Mouse (Mus musculus): ENCODE measurements around the gene Tmem235. TPM values are rescaled to one million over a fixed set of nuclear protein-coding genes. Genes with fewer than 3 reads are reported as not detected.
A peak's percentile ranks its signal among the peaks of the same experiment; 100 is the strongest.

The Tmem235 gene
- polyA plus RNA-seq, 1 experiment from 2014 or later, result not detected

DNA sequence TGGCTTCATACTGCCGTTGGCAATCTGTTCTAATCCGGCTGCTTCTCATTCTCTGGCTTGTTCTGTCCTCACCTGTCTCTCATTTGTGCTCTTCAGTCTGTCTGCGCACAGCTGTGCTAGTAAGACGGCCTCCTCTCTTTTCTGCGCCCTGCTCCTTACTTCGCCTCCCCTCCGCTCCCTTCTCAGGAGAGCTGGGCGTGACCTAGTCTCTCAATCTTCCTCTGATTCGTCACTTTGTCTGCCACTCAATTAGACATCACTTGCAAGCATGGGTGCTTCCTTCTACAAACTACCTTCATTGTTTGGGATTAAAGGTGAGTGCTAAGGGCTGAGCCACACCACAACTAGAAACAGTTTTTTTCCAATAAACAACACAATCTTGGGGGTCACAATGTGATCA lies 6.3 kb upstream of the Tmem235 start:
- Histone ChIP-seq H3K9ac (no peak overlapping the region), H3K36me3 (peaks cover 49% of the 10 kb centered on the region), H3K4me2 (replicated peaks) (no peak overlapping the region), H3K4me1 (peaks cover 16% of the 10 kb centered on the region), H3K27ac (no peak overlapping the region), H3K4me3 (no peak overlapping the region), H3K27me3 (replicated peaks) (no peaks in the 10 kb centered on the region), H3K9me3 (no peaks in the 10 kb centered on the region)
- WGBS, result 89% methylated on average over 9 of the region's 9 CpGs
- no peak for ATAC-seq (ENCODE audit: low FRiP score, low read depth)

DNA sequence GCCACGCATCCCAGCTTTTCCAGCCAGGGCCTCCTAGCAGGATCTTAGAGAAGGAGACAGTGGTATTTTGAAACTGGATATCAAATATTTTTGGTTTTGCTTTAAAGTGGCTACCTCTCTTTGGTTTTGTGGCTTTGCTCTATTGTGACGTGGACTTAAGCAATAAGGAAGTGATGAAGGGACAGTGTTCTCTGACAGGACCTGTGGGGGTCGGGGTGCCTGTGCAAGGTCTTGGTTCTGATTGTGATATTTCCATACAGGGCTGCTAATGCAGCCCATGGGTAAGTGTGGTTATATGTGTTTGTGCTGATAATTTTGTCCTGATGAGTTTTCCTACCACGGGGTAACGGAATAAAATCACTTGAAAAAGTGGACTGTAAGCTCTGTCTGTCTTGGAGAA lies 5.2 kb upstream of the Tmem235 start:
- Histone ChIP-seq H3K4me2 (replicated peaks) (no peak overlapping the region), H3K9ac (no peak overlapping the region), H3K36me3 (peaks cover 49% of the 10 kb centered on the region), H3K27ac (no peak overlapping the region), H3K27me3 (replicated peaks) (peaks cover 8% of the 10 kb centered on the region), H3K4me3 (no peak overlapping the region), H3K9me3 (no peaks in the 10 kb centered on the region), H3K4me1 (peaks cover 7% of the 10 kb centered on the region)
- ATAC-seq (ENCODE audit: low FRiP score, low read depth), result no peak
- WGBS, result 97% methylated on average over 5 of the region's 5 CpGs

DNA sequence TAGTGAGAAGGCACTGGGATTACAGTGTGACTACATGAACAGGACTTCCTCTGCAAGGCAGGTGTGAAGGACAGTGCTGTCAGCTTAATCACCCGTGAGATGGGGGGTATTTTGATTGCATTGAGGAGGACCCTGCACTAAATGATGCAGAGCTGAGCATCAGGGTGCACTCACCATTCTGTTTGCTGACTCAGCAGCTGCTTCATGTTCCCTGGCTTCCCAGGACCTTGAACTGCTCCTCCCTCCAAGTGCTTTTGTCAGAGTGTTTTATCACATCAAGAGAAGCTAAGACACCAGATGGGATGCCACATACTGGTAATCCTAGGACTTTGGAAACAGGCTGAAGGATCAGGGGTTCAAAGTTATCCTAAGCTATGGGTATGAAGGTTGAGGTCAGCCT lies 4.6 kb upstream of the Tmem235 start:
- H3K4me3 ChIP-seq, result no peak overlapping the region
- H3K36me3 ChIP-seq, result peaks cover 49% of the 10 kb centered on the region
- H3K27me3 ChIP-seq (replicated peaks), result peaks cover 14% of the 10 kb centered on the region
- H3K27ac ChIP-seq, result no peak overlapping the region
- no peaks in the 10 kb centered on the region for H3K9me3 ChIP-seq
- ATAC-seq (ENCODE audit: low FRiP score, low read depth), result no peak
- H3K9ac ChIP-seq, result no peak overlapping the region
- 0 out of 2 replicates have a peak, but pooled peaks cover 9% of the 10 kb centered on the region for H3K4me1 ChIP-seq
- H3K4me2 ChIP-seq (replicated peaks), result no peak overlapping the region
- 90% methylated on average over 1 of the region's 1 CpGs for WGBS

DNA sequence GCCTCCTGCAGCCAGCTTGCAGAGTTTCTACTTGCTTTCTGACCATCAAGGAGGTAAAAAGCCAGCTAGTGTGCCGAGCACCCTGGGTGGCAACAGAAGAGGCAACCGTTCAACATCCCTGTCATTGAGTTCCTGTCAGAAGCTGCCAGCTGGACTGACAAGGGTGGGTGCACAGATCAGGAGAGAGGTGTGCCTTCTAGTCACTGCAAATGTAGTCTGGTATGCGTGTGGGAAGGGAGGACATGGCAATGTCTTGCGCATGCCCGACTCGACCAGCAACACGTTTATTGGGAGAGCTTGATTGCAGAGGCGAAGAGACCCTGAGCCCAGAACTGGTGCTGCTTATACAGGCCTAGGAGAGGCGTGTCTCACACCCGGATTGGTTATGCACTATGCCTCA lies 3.1 kb upstream of the Tmem235 start:
- Histone ChIP-seq H3K9me3 (no peaks in the 10 kb centered on the region), H3K4me2 (replicated peaks) (no peak overlapping the region), H3K9ac (no peak overlapping the region), H3K36me3 (peaks cover 46% of the 10 kb centered on the region), H3K27ac (no peak overlapping the region), H3K27me3 (replicated peaks) (peaks cover 27% of the 10 kb centered on the region), H3K4me1 (0 out of 2 replicates have a peak, but pooled peaks cover 9% of the 10 kb centered on the region), H3K4me3 (no peak overlapping the region)
- 93% methylated on average over 10 of the region's 10 CpGs for WGBS
- ATAC-seq (ENCODE audit: low FRiP score, low read depth), result no peak

DNA sequence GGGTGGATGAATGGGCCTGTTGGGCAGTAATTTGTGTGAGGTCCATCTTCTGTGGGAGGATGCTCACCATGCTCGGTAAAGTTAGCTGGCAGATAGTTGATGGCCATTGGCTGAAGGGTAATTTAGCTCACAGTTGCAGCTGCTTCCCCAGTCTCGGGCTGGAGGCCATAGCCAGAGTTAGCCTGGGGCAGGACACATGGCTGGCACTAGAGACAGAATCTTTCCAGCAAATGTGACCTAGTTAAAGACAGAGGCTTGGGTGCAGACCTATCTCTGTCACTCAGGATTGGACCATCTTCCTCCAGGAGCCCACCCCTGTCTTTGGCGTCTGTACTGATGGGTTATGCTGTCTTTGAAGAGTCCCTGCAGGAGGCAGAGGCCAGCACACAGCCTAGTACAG lies 2.2 kb upstream of the Tmem235 start:
- H3K36me3 ChIP-seq, result peaks cover 37% of the 10 kb centered on the region
- H3K9me3 ChIP-seq, result no peaks in the 10 kb centered on the region
- no peak overlapping the region for H3K9ac ChIP-seq
- no peak overlapping the region for H3K4me2 ChIP-seq (replicated peaks)
- H3K4me1 ChIP-seq, result 0 out of 2 replicates have a peak, but pooled peaks cover 9% of the 10 kb centered on the region
- no peak overlapping the region for H3K27ac ChIP-seq
- H3K27me3 ChIP-seq (replicated peaks), result peaks cover 30% of the 10 kb centered on the region
- no peak for ATAC-seq (ENCODE audit: low FRiP score, low read depth)
- WGBS, result 29% methylated on average over 3 of the region's 3 CpGs
- no peak overlapping the region for H3K4me3 ChIP-seq

DNA sequence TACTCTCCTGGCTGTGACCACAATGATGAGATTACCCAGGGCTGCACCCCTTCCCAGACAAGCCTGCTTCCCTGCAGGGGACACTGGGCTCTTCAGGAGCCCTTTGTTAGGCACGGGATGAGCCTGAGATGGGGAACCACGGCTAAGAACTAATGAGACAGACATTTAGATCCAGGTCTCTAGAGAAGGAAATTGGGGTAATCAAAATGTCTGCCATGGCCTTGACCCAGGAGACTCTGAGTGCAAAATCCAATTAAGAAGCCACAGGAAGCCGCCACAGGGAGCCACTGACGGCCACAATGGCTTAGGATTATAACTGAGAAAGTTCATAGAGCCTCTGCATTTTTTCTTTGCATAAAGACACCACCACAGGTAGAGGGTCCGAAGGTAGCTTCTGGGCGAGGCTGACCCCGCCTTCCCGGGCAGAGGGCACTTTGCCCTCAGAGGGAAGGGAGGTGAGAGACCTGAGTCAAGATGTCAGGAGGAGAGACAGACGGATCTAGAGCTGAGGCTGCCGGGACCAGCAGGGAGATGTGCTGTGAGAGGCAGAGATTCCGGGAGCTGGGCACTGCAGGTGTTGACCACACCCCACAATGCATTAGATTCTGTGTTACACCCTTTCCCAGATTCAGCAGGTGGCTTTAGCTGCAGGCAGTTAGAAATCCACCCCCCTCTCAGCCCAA lies 2.8 kb downstream of the Tmem235 start:
- ATAC-seq (ENCODE audit: low FRiP score, low read depth), result no peak
- H3K27me3 ChIP-seq (replicated peaks), result peaks cover 30% of the 10 kb centered on the region
- no peaks in the 10 kb centered on the region for H3K9me3 ChIP-seq
- no peak overlapping the region for H3K27ac ChIP-seq
- H3K4me3 ChIP-seq, result no peak overlapping the region
- H3K9ac ChIP-seq, result no peak overlapping the region
- H3K4me1 ChIP-seq, result peaks cover 22% of the 10 kb centered on the region
- H3K36me3 ChIP-seq, result no peaks in the 10 kb centered on the region
- 39% methylated on average over 11 of the region's 11 CpGs for WGBS
- H3K4me2 ChIP-seq (replicated peaks), result no peak overlapping the region

DNA sequence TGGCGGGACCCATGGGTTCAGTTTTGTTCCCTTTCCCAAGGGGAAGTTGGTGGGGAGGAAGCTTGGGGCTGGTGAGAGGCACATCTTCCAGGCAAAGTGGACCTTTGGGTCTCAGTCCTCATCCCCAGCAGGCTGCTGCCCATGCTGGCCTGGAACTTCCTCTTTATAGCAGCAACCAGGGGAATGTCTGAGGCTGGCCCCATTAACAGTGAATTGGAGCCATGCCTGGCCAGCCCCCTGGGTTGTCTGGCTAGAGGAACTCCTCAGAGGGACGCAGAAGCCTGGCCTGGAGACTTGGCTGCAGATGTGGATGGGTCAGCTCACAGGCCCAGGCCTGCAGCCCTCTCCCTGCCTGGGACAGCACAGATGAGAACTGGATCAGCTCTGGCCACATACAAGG lies 4.3 kb downstream of the Tmem235 start:
- 64% methylated on average over 2 of the region's 2 CpGs for WGBS
- Histone ChIP-seq H3K36me3 (no peaks in the 10 kb centered on the region), H3K9ac (0 out of 2 replicates have a peak overlapping the region, but pooled peaks have one; percentile 9), H3K9me3 (no peaks in the 10 kb centered on the region), H3K4me2 (replicated peaks) (no peak overlapping the region), H3K4me1 (peaks cover 20% of the 10 kb centered on the region), H3K4me3 (no peak overlapping the region), H3K27ac (no peak overlapping the region), H3K27me3 (replicated peaks) (peaks cover 28% of the 10 kb centered on the region)
- no peak for ATAC-seq (ENCODE audit: low FRiP score, low read depth)

DNA sequence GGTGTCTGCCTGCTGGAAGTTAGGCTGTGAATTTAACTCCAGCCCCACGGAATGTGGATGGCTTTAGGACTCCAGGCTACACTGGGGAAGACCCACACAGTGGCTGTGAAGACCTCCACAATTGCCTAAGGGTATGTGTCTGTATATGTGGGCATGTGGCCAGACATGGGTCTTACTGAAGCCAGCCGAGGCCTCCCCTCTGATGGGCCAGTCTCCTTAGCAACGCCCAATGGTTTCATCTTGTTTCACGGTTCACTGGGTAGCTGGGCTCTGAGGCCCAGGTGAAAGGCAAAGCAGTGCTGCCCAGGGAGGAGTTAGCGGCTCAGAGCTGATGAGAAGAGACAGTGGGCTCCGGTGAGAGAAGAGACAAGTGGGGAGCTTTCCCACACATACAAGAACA lies 5.4 kb downstream of the Tmem235 start:
- 7% methylated on average over 6 of the region's 6 CpGs for WGBS
- ATAC-seq (ENCODE audit: low FRiP score, low read depth), result 0 out of 2 replicates have a peak, but pooled peaks have one; percentile 31
- Histone ChIP-seq H3K9me3 (no peaks in the 10 kb centered on the region), H3K27me3 (replicated peaks) (peaks cover 16% of the 10 kb centered on the region), H3K4me2 (replicated peaks) (peak overlapping the region; percentile 20; the same call in 1 of the 2 replicates), H3K4me3 (no peak overlapping the region), H3K9ac (0 out of 2 replicates have a peak overlapping the region, but pooled peaks have one; percentile 26), H3K27ac (peak overlapping the region; percentile 42; the same call in 1 of the 2 replicates), H3K4me1 (peaks cover 16% of the 10 kb centered on the region), H3K36me3 (no peaks in the 10 kb centered on the region)

DNA sequence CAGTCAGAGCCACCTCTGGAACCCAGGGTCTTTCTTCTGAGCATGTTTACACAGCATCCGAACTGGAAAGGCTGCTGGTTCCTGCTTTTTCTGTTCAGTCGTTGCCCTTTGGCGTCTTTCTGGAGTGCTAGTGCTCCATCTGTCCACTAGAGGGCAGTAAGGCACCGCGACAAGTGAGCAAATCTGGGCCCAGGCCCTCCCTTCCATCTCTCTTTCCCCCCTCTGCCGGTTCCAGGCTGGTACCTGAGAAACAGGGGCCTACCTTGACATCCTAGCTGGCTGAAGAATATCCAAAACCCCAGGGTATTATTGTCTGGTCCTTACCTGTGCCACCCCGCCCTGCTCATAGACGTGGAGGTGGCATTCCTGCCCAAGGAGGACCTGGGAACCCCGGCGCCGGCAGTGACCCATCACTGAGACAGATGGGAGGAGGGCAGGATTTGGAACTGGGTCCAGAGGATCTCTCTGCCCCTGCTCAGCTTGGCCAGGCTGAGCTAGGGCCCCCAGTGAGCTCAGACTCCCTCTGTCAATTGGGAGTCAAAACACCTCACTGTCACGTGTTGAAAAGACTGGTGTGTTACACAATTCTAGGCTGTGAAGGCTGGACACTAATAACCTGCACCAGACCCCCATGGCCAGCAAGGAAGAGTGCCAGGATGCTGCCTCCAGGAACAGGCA lies 10.3 kb downstream of the Tmem235 start:
- Histone ChIP-seq H3K27ac (no peak overlapping the region), H3K4me3 (no peak overlapping the region), H3K9me3 (no peaks in the 10 kb centered on the region), H3K36me3 (no peaks in the 10 kb centered on the region), H3K27me3 (replicated peaks) (no peaks in the 10 kb centered on the region), H3K9ac (no peak overlapping the region), H3K4me2 (replicated peaks) (no peak overlapping the region), H3K4me1 (peaks cover 20% of the 10 kb centered on the region)
- 37% methylated on average over 12 of the region's 12 CpGs for WGBS
- no peak for ATAC-seq (ENCODE audit: low FRiP score, low read depth)

DNA sequence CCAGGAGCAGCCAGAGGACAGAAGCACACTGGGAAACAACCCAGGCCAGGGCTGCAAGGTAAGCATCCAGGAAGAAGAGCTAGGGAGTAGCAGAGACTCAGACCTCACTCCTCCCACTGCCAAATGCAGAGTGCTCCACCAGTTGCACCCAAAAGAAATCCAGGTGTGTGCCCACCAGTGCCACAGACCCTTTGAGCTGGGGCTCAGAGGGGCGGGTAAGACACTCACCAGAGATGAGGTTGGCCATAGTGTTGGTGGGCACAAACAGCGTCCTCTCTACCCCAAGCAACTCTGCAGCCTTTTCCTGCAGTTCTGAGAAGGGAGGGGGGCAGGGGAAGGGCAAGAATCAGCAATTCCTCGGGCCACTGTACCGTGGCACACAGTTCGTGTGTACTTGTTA lies 10.8 kb downstream of the Tmem235 start:
- Histone ChIP-seq H3K4me3 (no peak overlapping the region), H3K9ac (no peak overlapping the region), H3K4me2 (replicated peaks) (no peak overlapping the region), H3K4me1 (peaks cover 16% of the 10 kb centered on the region), H3K27ac (no peak overlapping the region), H3K9me3 (no peaks in the 10 kb centered on the region), H3K36me3 (no peaks in the 10 kb centered on the region), H3K27me3 (replicated peaks) (no peaks in the 10 kb centered on the region)
- no peak for ATAC-seq (ENCODE audit: low FRiP score, low read depth)
- WGBS, result 71% methylated on average over 5 of the region's 5 CpGs

DNA sequence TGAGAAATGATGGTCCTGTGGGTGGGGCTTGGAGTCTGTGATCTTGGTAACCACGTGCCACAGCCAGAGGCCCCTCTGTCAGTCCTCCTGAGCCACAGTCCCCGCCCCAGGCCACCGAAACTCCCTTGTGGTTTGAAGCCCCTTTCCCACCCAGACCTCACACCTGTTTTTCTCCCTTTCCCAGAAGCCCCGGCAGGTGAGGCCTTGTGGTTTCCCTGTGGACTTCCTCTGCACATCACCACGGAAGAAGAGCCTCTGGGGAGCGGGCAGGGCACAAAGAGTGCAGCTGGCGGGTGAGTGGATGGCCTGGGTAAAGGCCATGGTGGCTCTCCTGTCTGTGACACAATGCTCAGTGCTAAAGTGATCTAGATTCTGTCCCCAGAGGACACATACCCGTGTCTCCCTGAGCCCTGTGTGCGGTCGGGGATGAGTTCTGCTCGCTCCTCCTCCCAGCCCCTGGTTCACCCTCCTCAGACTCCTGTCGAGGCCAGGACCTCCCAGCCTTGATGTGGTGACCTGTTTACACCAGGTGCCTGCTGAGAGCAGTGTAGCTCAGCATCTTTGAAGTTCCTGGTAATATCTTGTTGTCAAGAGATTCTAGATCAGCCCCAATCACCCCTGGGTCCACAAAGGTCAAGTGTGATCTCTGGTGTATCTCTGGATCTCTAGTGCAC lies 11.5 kb downstream of the Tmem235 start:
- ATAC-seq (ENCODE audit: low FRiP score, low read depth), result no peak
- H3K27ac ChIP-seq, result no peak overlapping the region
- H3K4me1 ChIP-seq, result peaks cover 13% of the 10 kb centered on the region
- H3K4me3 ChIP-seq, result no peak overlapping the region
- H3K27me3 ChIP-seq (replicated peaks), result no peaks in the 10 kb centered on the region
- H3K36me3 ChIP-seq, result no peaks in the 10 kb centered on the region
- WGBS, result 59% methylated on average over 12 of the region's 12 CpGs
- no peak overlapping the region for H3K9ac ChIP-seq
- H3K4me2 ChIP-seq (replicated peaks), result no peak overlapping the region
- H3K9me3 ChIP-seq, result no peaks in the 10 kb centered on the region

DNA sequence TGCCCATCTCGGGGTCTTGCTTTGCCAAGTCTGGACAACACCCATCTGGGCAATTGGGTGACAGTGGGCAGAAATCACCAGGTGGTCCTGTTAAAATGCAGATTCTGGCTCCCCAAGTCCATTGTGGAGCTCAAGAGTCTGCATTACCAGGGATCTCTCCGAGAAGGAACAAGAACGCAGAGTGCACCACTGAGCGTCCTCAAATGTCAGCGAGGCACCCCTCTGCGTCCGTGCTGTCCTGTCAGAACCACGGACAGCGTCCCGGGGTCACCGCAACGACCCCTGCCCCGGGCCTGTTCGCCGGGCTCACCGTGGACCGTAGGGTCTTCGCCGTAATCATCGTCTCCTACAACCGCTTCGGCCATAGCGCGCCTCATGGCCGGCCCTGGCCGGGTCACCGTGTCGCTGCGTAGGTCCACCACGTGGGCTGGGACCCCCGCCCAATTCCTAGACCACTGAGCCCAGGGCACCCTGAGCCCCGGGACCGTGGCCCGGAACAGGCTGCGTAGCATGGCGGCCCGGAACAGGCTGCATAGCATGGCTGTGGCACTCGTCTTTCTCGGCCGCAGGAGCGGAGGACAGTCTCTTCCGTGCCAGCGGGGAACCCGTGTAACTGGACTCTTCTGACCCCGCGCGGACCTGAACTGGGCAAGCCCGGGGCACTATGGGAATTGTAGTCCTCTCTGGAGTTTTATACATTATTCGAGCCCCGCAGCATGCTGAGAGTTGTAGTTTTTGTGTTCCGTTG lies 12.5 kb downstream of the Tmem235 start, which contains the start of gene Tha1:
TSS of gene Tha1 (minus strand) at position 621 of the 748 bp plus-strand sequence.
- ATAC-seq (ENCODE audit: low FRiP score, low read depth), result peak; percentile 67
- Histone ChIP-seq H3K9ac (peak within 1 kb of the TSS; percentile 82), H3K4me2 (replicated peaks) (peak within 1 kb of the TSS; percentile 99), H3K4me3 (peak within 1 kb of the TSS; percentile 67), H3K27me3 (replicated peaks) (no peaks in the 10 kb centered on the region), H3K4me1 (peaks cover 16% of the 10 kb centered on the region), H3K9me3 (no peaks in the 10 kb centered on the region), H3K36me3 (no peaks in the 10 kb centered on the region), H3K27ac (no peak within 1 kb of the TSS)
- WGBS, result 1% methylated on average over 51 of the region's 51 CpGs

All from neural tube, embryonic 12.5 days (tissue).